In genomic region chr2:174328926-174329662, GRCm38 (mm10) we compare ENCODE assay signal across 8 mouse cellular contexts. TPM values are rescaled to one million over a fixed set of nuclear protein-coding genes. Genes with fewer than 3 reads are reported as not detected.
DNase-seq lines count a peak whose midpoint lies in the region; ATAC-seq lines count a peak whose summit lies in the region.

No protein-coding gene starts in this region.

- H3K4me1 ChIP-seq in forebrain, embryonic 10.5 days, result peaks cover 56% of the 10 kb centered on the region
- H3K4me1 ChIP-seq in intestine, embryonic 15.5 days (replicated peaks), result peaks cover 15% of the 10 kb centered on the region
- H3K4me1 ChIP-seq in lung, embryonic 15.5 days, result peaks cover 33% of the 10 kb centered on the region

- H3K27me3 ChIP-seq in forebrain, embryonic 10.5 days (ENCODE audit: poor library complexity, severe bottlenecking), result peaks cover 5% of the 10 kb centered on the region; the same call in 1 of the 2 replicates
- no peaks in the 10 kb centered on the region for H3K27me3 ChIP-seq in intestine, embryonic 15.5 days (replicated peaks)
- no peaks in the 10 kb centered on the region for H3K27me3 ChIP-seq in lung, embryonic 15.5 days

- peak overlapping the region; percentile 100 for H3K27ac ChIP-seq in forebrain, embryonic 10.5 days
- peak overlapping the region; percentile 98 for H3K27ac ChIP-seq in intestine, embryonic 15.5 days
- H3K27ac ChIP-seq in lung, embryonic 15.5 days, result peak overlapping the region; percentile 98

- peak overlapping the region; percentile 96 for H3K9ac ChIP-seq in intestine, embryonic 15.5 days
- peak overlapping the region; percentile 99 for H3K9ac ChIP-seq in lung, embryonic 15.5 days

- H3K4me3 ChIP-seq in forebrain, embryonic 10.5 days, result peak overlapping the region; percentile 98
- peak overlapping the region; percentile 99 for H3K4me3 ChIP-seq in intestine, embryonic 15.5 days (replicated peaks)
- peak overlapping the region; percentile 98 for H3K4me3 ChIP-seq in lung, embryonic 15.5 days

- ATAC-seq in intestine, embryonic 15.5 days, result peak; percentile 5
- peak; percentile 2; the same call in 1 of the 2 replicates for ATAC-seq in lung, embryonic 15.5 days (ENCODE audit: borderline replicate concordance, extremely low read depth, low FRiP score, low TSS enrichment)

- H3K4me2 ChIP-seq in intestine, embryonic 15.5 days (replicated peaks), result peak overlapping the region; percentile 79
- peak overlapping the region; percentile 66 for H3K4me2 ChIP-seq in lung, embryonic 15.5 days

- WGBS in forebrain, embryonic 10.5 days, result 41% methylated on average over 58 of the region's 58 CpGs
- WGBS in intestine, embryonic 15.5 days, result 39% methylated on average over 52 of the region's 58 CpGs
- 41% methylated on average over 58 of the region's 58 CpGs for WGBS in lung, embryonic 15.5 days

- H3K9me3 ChIP-seq in forebrain, embryonic 10.5 days, result peaks cover 22% of the 10 kb centered on the region
- no peaks in the 10 kb centered on the region for H3K9me3 ChIP-seq in intestine, embryonic 15.5 days
- H3K9me3 ChIP-seq in lung, embryonic 15.5 days, result no peaks in the 10 kb centered on the region

- peak; percentile 38 to 46 for DNase-seq in layer of hippocampus, postnatal 10 days (ENCODE audit: low spot score in 2 of 2)
- no peak for DNase-seq in layer of hippocampus, postnatal 25 days (ENCODE audit: extremely low spot score in 1 of 2, low spot score in 1 of 2)
- DNase-seq in ZHBTc4 (ENCODE audit: low read depth, low spot score), result peak; percentile 73
- peak; percentile 44 for DNase-seq in forebrain, embryonic 10.5 days (ENCODE audit: extremely low spot score, low spot score)
- peak; percentile 30 for DNase-seq in spleen, adult 12 weeks (ENCODE audit: low spot score)
- DNase-seq in frontal cortex, postnatal 25 days (ENCODE audit: low spot score in 2 of 2), result no peak

- H3K36me3 ChIP-seq in forebrain, embryonic 10.5 days (replicated peaks), result peaks cover 24% of the 10 kb centered on the region
- no peaks in the 10 kb centered on the region for H3K36me3 ChIP-seq in intestine, embryonic 15.5 days
- no peaks in the 10 kb centered on the region; the same call in 1 of the 2 replicates for H3K36me3 ChIP-seq in lung, embryonic 15.5 days

RNA-seq across cellular contexts. Expression of gene Gm20721, which starts 17.4 kb away (rescaled TPM):
- 1 to 10 TPM; 1.3 to 1.9 TPM for total RNA-seq in layer of hippocampus, postnatal 10 days (2021)
- 1 to 10 TPM; 2.0 to 2.6 TPM for total RNA-seq in layer of hippocampus, postnatal 25 days (2021)
- 5.9 and 8.1 TPM in 2 replicates for polyA plus RNA-seq in forebrain, embryonic 10.5 days (2016; fragmentation: Nextera tagmentation; extraction: Ambion mirVana)
- 29.6 and 40.8 TPM in 2 replicates for polyA plus RNA-seq in intestine, embryonic 15.5 days (2015; fragmentation: Nextera tagmentation; extraction: Ambion mirVana)
- polyA plus RNA-seq in lung, embryonic 15.5 days (2015; fragmentation: Nextera tagmentation; extraction: Ambion mirVana), result 25.3 and 26.4 TPM in 2 replicates

RNA-seq across cellular contexts. Expression of gene Gnas, which starts 45.0 kb away (rescaled TPM):
- 1,000 to 10,000 TPM; 1,824 to 1,870 TPM for total RNA-seq in layer of hippocampus, postnatal 10 days (2021)
- 1,000 to 10,000 TPM; 1,728 to 1,971 TPM for total RNA-seq in layer of hippocampus, postnatal 25 days (2021)
- polyA plus RNA-seq in forebrain, embryonic 10.5 days (2016; fragmentation: Nextera tagmentation; extraction: Ambion mirVana), result 880 and 928 TPM in 2 replicates
- polyA plus RNA-seq in intestine, embryonic 15.5 days (2015; fragmentation: Nextera tagmentation; extraction: Ambion mirVana), result 1,496 and 1,641 TPM in 2 replicates
- polyA plus RNA-seq in lung, embryonic 15.5 days (2015; fragmentation: Nextera tagmentation; extraction: Ambion mirVana), result 2,028 and 2,095 TPM in 2 replicates

Comparison
In these comparisons a context has a peak if more than half of its experiments do, and no peak if none do; other contexts are left out.
1. DNase-seq: peak in layer of hippocampus, postnatal 10 days (2 of 2), ZHBTc4 (single experiment), forebrain, embryonic 10.5 days (single experiment) and spleen, adult 12 weeks (single experiment); none in layer of hippocampus, postnatal 25 days (0 of 2) and frontal cortex, postnatal 25 days (0 of 2).
2. Peak in every context shown above with its lines, with median percentiles within 50 percentile points of each other: H3K27ac ChIP-seq and H3K4me3 ChIP-seq.